Mouse (Mus musculus): ENCODE data around the gene Grin2a. TPM values are rescaled to one million over a fixed set of nuclear protein-coding genes. Genes with fewer than 3 reads are reported as not detected.

Gene Grin2a
- polyA plus RNA-seq, 1 experiment from 2014 or later = 0.65 TPM

GRCm38 (mm10) chr16:9900996-9901395 lies 94.4 kb downstream of the Grin2a start:
- no peak overlapping the region for H3K4me2 ChIP-seq (ENCODE audit: low read depth, low read length)
- no peak overlapping the region for H3K27ac ChIP-seq (ENCODE audit: low read length)
- H3K4me1 ChIP-seq (ENCODE audit: control insufficient read depth, insufficient read depth, low read length) = no peaks in the 10 kb centered on the region
- no peaks in the 10 kb centered on the region for H3K9me3 ChIP-seq (replicated peaks; ENCODE audit: control insufficient read depth, low read length)
- H3K36me3 ChIP-seq (ENCODE audit: control insufficient read depth, insufficient read depth, low read length) = no peaks in the 10 kb centered on the region
- H3K27me3 ChIP-seq (ENCODE audit: control insufficient read depth, insufficient read depth, low read length) = no peaks in the 10 kb centered on the region
- no peak overlapping the region for H3K9ac ChIP-seq (ENCODE audit: low read length)
- WGBS = 74% methylated on average over 3 of the region's 3 CpGs
- ATAC-seq (ENCODE audit: insufficient read depth, low FRiP score) = no peak
- no peak overlapping the region for H3K4me3 ChIP-seq (replicated peaks; ENCODE audit: low read length)

GRCm38 (mm10) chr16:9900196-9900595 lies 95.2 kb downstream of the Grin2a start:
- Histone ChIP-seq H3K4me2 (ENCODE audit: low read depth, low read length) (no peak overlapping the region), H3K27me3 (ENCODE audit: control insufficient read depth, insufficient read depth, low read length) (no peaks in the 10 kb centered on the region), H3K9me3 (replicated peaks; ENCODE audit: control insufficient read depth, low read length) (no peaks in the 10 kb centered on the region), H3K27ac (ENCODE audit: low read length) (no peak overlapping the region), H3K4me1 (ENCODE audit: control insufficient read depth, insufficient read depth, low read length) (no peaks in the 10 kb centered on the region), H3K9ac (ENCODE audit: low read length) (no peak overlapping the region), H3K36me3 (ENCODE audit: control insufficient read depth, insufficient read depth, low read length) (no peaks in the 10 kb centered on the region), H3K4me3 (replicated peaks; ENCODE audit: low read length) (no peak overlapping the region)
- no peak for ATAC-seq (ENCODE audit: insufficient read depth, low FRiP score)
- 94% methylated on average over 1 of the region's 1 CpGs for WGBS

- no peak for ATAC-seq (ENCODE audit: insufficient read depth, low FRiP score)
- no peak overlapping the region for H3K4me2 ChIP-seq (ENCODE audit: low read depth, low read length)
- no peaks in the 10 kb centered on the region for H3K27me3 ChIP-seq (ENCODE audit: control insufficient read depth, insufficient read depth, low read length)
- no peaks in the 10 kb centered on the region for H3K36me3 ChIP-seq (ENCODE audit: control insufficient read depth, insufficient read depth, low read length)
- H3K4me1 ChIP-seq (ENCODE audit: control insufficient read depth, insufficient read depth, low read length) = no peaks in the 10 kb centered on the region
- H3K4me3 ChIP-seq (replicated peaks; ENCODE audit: low read length) = no peak overlapping the region
- H3K9ac ChIP-seq (ENCODE audit: low read length) = no peak overlapping the region
- H3K9me3 ChIP-seq (replicated peaks; ENCODE audit: control insufficient read depth, low read length) = no peaks in the 10 kb centered on the region
- 67% methylated on average over 2 of the region's 2 CpGs for WGBS
- H3K27ac ChIP-seq (ENCODE audit: low read length) = no peak overlapping the region
Observed at GRCm38 (mm10) chr16:9899176-9899575, 96.2 kb downstream of the Grin2a start.

GRCm38 (mm10) chr16:9895581-9895980 lies 99.8 kb downstream of the Grin2a start:
- Histone ChIP-seq H3K36me3 (ENCODE audit: control insufficient read depth, insufficient read depth, low read length) (no peaks in the 10 kb centered on the region), H3K9ac (ENCODE audit: low read length) (no peak overlapping the region), H3K27me3 (ENCODE audit: control insufficient read depth, insufficient read depth, low read length) (no peaks in the 10 kb centered on the region), H3K9me3 (replicated peaks; ENCODE audit: control insufficient read depth, low read length) (no peaks in the 10 kb centered on the region), H3K27ac (ENCODE audit: low read length) (no peak overlapping the region), H3K4me2 (ENCODE audit: low read depth, low read length) (no peak overlapping the region), H3K4me1 (ENCODE audit: control insufficient read depth, insufficient read depth, low read length) (no peaks in the 10 kb centered on the region), H3K4me3 (replicated peaks; ENCODE audit: low read length) (no peak overlapping the region)
- ATAC-seq (ENCODE audit: insufficient read depth, low FRiP score) = no peak
- WGBS = 76% methylated on average over 7 of the region's 7 CpGs

GRCm38 (mm10) chr16:9886155-9886554 lies 109.2 kb downstream of the Grin2a start:
- 58% methylated on average over 4 of the region's 4 CpGs for WGBS

GRCm38 (mm10) chr16:9884141-9884540 lies 111.2 kb downstream of the Grin2a start:
- H3K4me2 ChIP-seq (ENCODE audit: low read depth, low read length) = no peak overlapping the region
- no peaks in the 10 kb centered on the region for H3K36me3 ChIP-seq (ENCODE audit: control insufficient read depth, insufficient read depth, low read length)
- H3K27ac ChIP-seq (ENCODE audit: low read length) = no peak overlapping the region
- no peaks in the 10 kb centered on the region for H3K4me1 ChIP-seq (ENCODE audit: control insufficient read depth, insufficient read depth, low read length)
- no peaks in the 10 kb centered on the region for H3K9me3 ChIP-seq (replicated peaks; ENCODE audit: control insufficient read depth, low read length)
- 82% methylated on average over 2 of the region's 2 CpGs for WGBS
- no peak for ATAC-seq (ENCODE audit: insufficient read depth, low FRiP score)
- H3K27me3 ChIP-seq (ENCODE audit: control insufficient read depth, insufficient read depth, low read length) = no peaks in the 10 kb centered on the region
- H3K9ac ChIP-seq (ENCODE audit: low read length) = no peak overlapping the region
- no peak overlapping the region for H3K4me3 ChIP-seq (replicated peaks; ENCODE audit: low read length)

More at GRCm38 (mm10) chr16:9886155-9886554, 109.2 kb downstream of the Grin2a start:
- no peak overlapping the region for H3K9ac ChIP-seq (ENCODE audit: low read length)
- H3K27me3 ChIP-seq (ENCODE audit: control insufficient read depth, insufficient read depth, low read length) = no peaks in the 10 kb centered on the region
- no peak overlapping the region for H3K4me2 ChIP-seq (ENCODE audit: low read depth, low read length)
- no peak overlapping the region for H3K27ac ChIP-seq (ENCODE audit: low read length)
- H3K9me3 ChIP-seq (replicated peaks; ENCODE audit: control insufficient read depth, low read length) = no peaks in the 10 kb centered on the region
- ATAC-seq (ENCODE audit: insufficient read depth, low FRiP score) = no peak
- no peaks in the 10 kb centered on the region for H3K36me3 ChIP-seq (ENCODE audit: control insufficient read depth, insufficient read depth, low read length)
- H3K4me1 ChIP-seq (ENCODE audit: control insufficient read depth, insufficient read depth, low read length) = no peaks in the 10 kb centered on the region
- no peak overlapping the region for H3K4me3 ChIP-seq (replicated peaks; ENCODE audit: low read length)

- Histone ChIP-seq H3K27ac (ENCODE audit: low read length) (no peak overlapping the region), H3K4me1 (ENCODE audit: control insufficient read depth, insufficient read depth, low read length) (no peaks in the 10 kb centered on the region), H3K9ac (ENCODE audit: low read length) (no peak overlapping the region), H3K36me3 (ENCODE audit: control insufficient read depth, insufficient read depth, low read length) (no peaks in the 10 kb centered on the region), H3K9me3 (replicated peaks; ENCODE audit: control insufficient read depth, low read length) (no peaks in the 10 kb centered on the region), H3K27me3 (ENCODE audit: control insufficient read depth, insufficient read depth, low read length) (no peaks in the 10 kb centered on the region), H3K4me2 (ENCODE audit: low read depth, low read length) (no peak overlapping the region), H3K4me3 (replicated peaks; ENCODE audit: low read length) (no peak overlapping the region)
- 77% methylated on average over 4 of the region's 4 CpGs for WGBS
- no peak for ATAC-seq (ENCODE audit: insufficient read depth, low FRiP score)
Observed at GRCm38 (mm10) chr16:9882420-9882819, 112.9 kb downstream of the Grin2a start.

- H3K27me3 ChIP-seq (ENCODE audit: control insufficient read depth, insufficient read depth, low read length) = no peaks in the 10 kb centered on the region
- H3K4me3 ChIP-seq (replicated peaks; ENCODE audit: low read length) = no peak overlapping the region
- no peaks in the 10 kb centered on the region for H3K36me3 ChIP-seq (ENCODE audit: control insufficient read depth, insufficient read depth, low read length)
- 51% methylated on average over 4 of the region's 4 CpGs for WGBS
- no peaks in the 10 kb centered on the region for H3K4me1 ChIP-seq (ENCODE audit: control insufficient read depth, insufficient read depth, low read length)
- H3K9me3 ChIP-seq (replicated peaks; ENCODE audit: control insufficient read depth, low read length) = no peaks in the 10 kb centered on the region
- H3K4me2 ChIP-seq (ENCODE audit: low read depth, low read length) = no peak overlapping the region
- ATAC-seq (ENCODE audit: insufficient read depth, low FRiP score) = no peak
- H3K9ac ChIP-seq (ENCODE audit: low read length) = no peak overlapping the region
- no peak overlapping the region for H3K27ac ChIP-seq (ENCODE audit: low read length)
Observed at GRCm38 (mm10) chr16:9873001-9873400, 122.4 kb downstream of the Grin2a start.

GRCm38 (mm10) chr16:9865710-9866109 lies 129.7 kb downstream of the Grin2a start:
- Histone ChIP-seq H3K36me3 (ENCODE audit: control insufficient read depth, insufficient read depth, low read length) (no peaks in the 10 kb centered on the region), H3K4me2 (ENCODE audit: low read depth, low read length) (no peak overlapping the region), H3K4me1 (ENCODE audit: control insufficient read depth, insufficient read depth, low read length) (no peaks in the 10 kb centered on the region), H3K4me3 (replicated peaks; ENCODE audit: low read length) (no peak overlapping the region), H3K27ac (ENCODE audit: low read length) (no peak overlapping the region), H3K9ac (ENCODE audit: low read length) (no peak overlapping the region), H3K9me3 (replicated peaks; ENCODE audit: control insufficient read depth, low read length) (no peaks in the 10 kb centered on the region), H3K27me3 (ENCODE audit: control insufficient read depth, insufficient read depth, low read length) (no peaks in the 10 kb centered on the region)
- ATAC-seq (ENCODE audit: insufficient read depth, low FRiP score) = no peak
- 72% methylated on average over 3 of the region's 3 CpGs for WGBS

GRCm38 (mm10) chr16:9865039-9865438 lies 130.3 kb downstream of the Grin2a start:
- ATAC-seq (ENCODE audit: insufficient read depth, low FRiP score) = no peak
- Histone ChIP-seq H3K4me1 (ENCODE audit: control insufficient read depth, insufficient read depth, low read length) (no peaks in the 10 kb centered on the region), H3K4me2 (ENCODE audit: low read depth, low read length) (no peak overlapping the region), H3K27ac (ENCODE audit: low read length) (no peak overlapping the region), H3K36me3 (ENCODE audit: control insufficient read depth, insufficient read depth, low read length) (no peaks in the 10 kb centered on the region), H3K27me3 (ENCODE audit: control insufficient read depth, insufficient read depth, low read length) (no peaks in the 10 kb centered on the region), H3K9me3 (replicated peaks; ENCODE audit: control insufficient read depth, low read length) (no peaks in the 10 kb centered on the region), H3K9ac (ENCODE audit: low read length) (no peak overlapping the region), H3K4me3 (replicated peaks; ENCODE audit: low read length) (no peak overlapping the region)
- 79% methylated on average over 4 of the region's 4 CpGs for WGBS
